Mouse (Mus musculus) midbrain, embryonic 11.5 days (tissue): Measurements from ENCODE around the gene Shc3. TPM values are rescaled to one million over a fixed set of nuclear protein-coding genes. Genes with fewer than 3 reads are reported as not detected.

Experiments
- ATAC-seq: fragments of 200-750 bp; cut with Nextera tagmentation; 2 replicates; pipeline ENCODE4 v1.8.0; 2017; ENCODE audit warnings: moderate TSS enrichment, moderate library complexity; ENCODE audit not compliant: low FRiP score
- DNase-seq: peaks from one replicate; pipeline ENCODE4 v3.0.0; 2015; ENCODE audit warnings: low spot score; ENCODE audit errors: missing footprints
- H3K27ac ChIP-seq: fragments of 300-500 bp; sonication (generic); 2 replicates; pipeline ENCODE4 v1.5.1; 2014; ENCODE audit warnings: low read depth, low read length
- H3K27me3 ChIP-seq: fragments of 300-500 bp; sonication (generic); 2 replicates; pipeline ENCODE4 v1.6.1; 2014; ENCODE audit warnings: mild to moderate bottlenecking, low read length, moderate library complexity, mixed read lengths; ENCODE audit not compliant: control insufficient read depth, insufficient read depth
- H3K36me3 ChIP-seq: fragments of 300-500 bp; sonication (generic); 2 replicates; pipeline ENCODE4 v1.6.1; 2014; ENCODE audit warnings: mild to moderate bottlenecking, low read length, moderate library complexity, mixed read lengths; ENCODE audit not compliant: control insufficient read depth, insufficient read depth
- H3K4me1 ChIP-seq: fragments of 300-500 bp; sonication (generic); 2 replicates; pipeline ENCODE4 v1.6.1; 2014; ENCODE audit warnings: low read length; ENCODE audit not compliant: control insufficient read depth, insufficient read depth
- H3K4me2 ChIP-seq: fragments of 300-500 bp; sonication (generic); 2 replicates; pipeline ENCODE4 v1.6.1; 2014; ENCODE audit warnings: mild to moderate bottlenecking, moderate library complexity
- H3K4me3 ChIP-seq: fragments of 300-500 bp; sonication (generic); 2 replicates; pipeline ENCODE4 v1.5.1; 2014; ENCODE audit warnings: low read depth, low read length
- H3K9ac ChIP-seq: fragments of 300-500 bp; sonication (generic); 2 replicates; pipeline ENCODE4 v1.6.1; 2014; ENCODE audit warnings: low read length
- H3K9me3 ChIP-seq: fragments of 300-500 bp; sonication (generic); 2 replicates; pipeline ENCODE4 v1.6.1; 2016; ENCODE audit warnings: low read length; ENCODE audit not compliant: control insufficient read depth
- WGBS: fragments of 180-500 bp; shearing (Covaris S2); extraction: QIAGEN DNeasy Blood & Tissue Kit; methylation state at CpG from one replicate; pipeline ENCODE4 v1.1.7; 2014; 5-methylcytosine and 5-hydroxymethylcytosine counted together
- polyA plus RNA-seq: library from polyadenylated mRNA; unstranded; fragments of >200 nt; fragmentation: Nextera tagmentation; extraction: Ambion mirVana; gene quantifications from 2 replicates; pipeline ENCODE4 v1.2.1, GENCODE M21; 2014

Gene Shc3
- polyA plus RNA-seq, 1 experiment from 2014 or later: 5.7 TPM

GRCm38 (mm10) chr13:51553343-51553742 is 15.9 kb downstream of the Shc3 start:
- Histone ChIP-seq H3K9ac (no peak overlapping the region), H3K4me3 (no peak overlapping the region), H3K4me2 (no peak overlapping the region), H3K9me3 (no peaks in the 10 kb centered on the region), H3K27ac (no peak overlapping the region), H3K27me3 (no peaks in the 10 kb centered on the region), H3K36me3 (no peaks in the 10 kb centered on the region), H3K4me1 (no peaks in the 10 kb centered on the region)
- 88% methylated on average over 11 of the region's 11 CpGs for WGBS
- ATAC-seq (no peak), DNase-seq (no peak)

- DNase-seq (no peak), ATAC-seq (no peak)
- no peak overlapping the region for H3K4me3 ChIP-seq
- H3K9ac ChIP-seq: no peak overlapping the region
- WGBS: 76% methylated on average over 3 of the region's 3 CpGs
- no peak overlapping the region for H3K4me2 ChIP-seq
- H3K9me3 ChIP-seq: no peaks in the 10 kb centered on the region
- no peaks in the 10 kb centered on the region for H3K36me3 ChIP-seq
- H3K4me1 ChIP-seq: no peaks in the 10 kb centered on the region
- no peak overlapping the region for H3K27ac ChIP-seq
- H3K27me3 ChIP-seq: no peaks in the 10 kb centered on the region
These were observed 17.0 kb downstream of the Shc3 start for GRCm38 (mm10) chr13:51552233-51552632.

- 77% methylated on average over 3 of the region's 3 CpGs for WGBS
- H3K4me2 ChIP-seq: no peak overlapping the region
- no peak overlapping the region for H3K9ac ChIP-seq
- DNase-seq (no peak), ATAC-seq (no peak)
- H3K9me3 ChIP-seq: no peaks in the 10 kb centered on the region
- H3K36me3 ChIP-seq: no peaks in the 10 kb centered on the region
- no peak overlapping the region for H3K4me3 ChIP-seq
- H3K27me3 ChIP-seq: no peaks in the 10 kb centered on the region
- H3K4me1 ChIP-seq: no peaks in the 10 kb centered on the region
- H3K27ac ChIP-seq: no peak overlapping the region
These were observed 17.4 kb downstream of the Shc3 start for GRCm38 (mm10) chr13:51551824-51552223.

GRCm38 (mm10) chr13:51539816-51540215 is 29.4 kb downstream of the Shc3 start:
- 90% methylated on average over 8 of the region's 8 CpGs for WGBS
- no peak for DNase-seq
- H3K9me3 ChIP-seq: no peaks in the 10 kb centered on the region
- no peaks in the 10 kb centered on the region for H3K36me3 ChIP-seq
- H3K9ac ChIP-seq: no peak overlapping the region
- H3K4me1 ChIP-seq: no peaks in the 10 kb centered on the region
- H3K27me3 ChIP-seq: no peaks in the 10 kb centered on the region
- H3K4me3 ChIP-seq: no peak overlapping the region
- H3K4me2 ChIP-seq: no peak overlapping the region
- ATAC-seq: no peak
- H3K27ac ChIP-seq: no peak overlapping the region

GRCm38 (mm10) chr13:51535326-51535725 is 33.9 kb downstream of the Shc3 start:
- Histone ChIP-seq H3K4me3 (no peak overlapping the region), H3K4me1 (no peaks in the 10 kb centered on the region), H3K4me2 (no peak overlapping the region), H3K36me3 (no peaks in the 10 kb centered on the region), H3K27me3 (no peaks in the 10 kb centered on the region), H3K27ac (no peak overlapping the region), H3K9me3 (no peaks in the 10 kb centered on the region), H3K9ac (no peak overlapping the region)
- WGBS: 92% methylated on average over 7 of the region's 7 CpGs
- DNase-seq (no peak), ATAC-seq (no peak)

- 72% methylated on average over 7 of the region's 7 CpGs for WGBS
- Histone ChIP-seq H3K4me3 (no peak overlapping the region), H3K36me3 (no peaks in the 10 kb centered on the region), H3K9me3 (no peaks in the 10 kb centered on the region), H3K9ac (no peak overlapping the region), H3K27me3 (no peaks in the 10 kb centered on the region), H3K4me1 (no peaks in the 10 kb centered on the region), H3K4me2 (no peak overlapping the region), H3K27ac (no peak overlapping the region)
- ATAC-seq: no peak
- no peak for DNase-seq
These were observed 42.7 kb downstream of the Shc3 start for GRCm38 (mm10) chr13:51526480-51526879.

- Histone ChIP-seq H3K4me2 (no peak overlapping the region), H3K27ac (no peak overlapping the region), H3K9me3 (no peaks in the 10 kb centered on the region), H3K36me3 (no peaks in the 10 kb centered on the region), H3K9ac (no peak overlapping the region), H3K4me1 (no peaks in the 10 kb centered on the region), H3K4me3 (no peak overlapping the region), H3K27me3 (no peaks in the 10 kb centered on the region)
- no peak for DNase-seq
- no peak for ATAC-seq
- WGBS: 94% methylated on average over 4 of the region's 4 CpGs
These were observed 44.9 kb downstream of the Shc3 start for GRCm38 (mm10) chr13:51524316-51524715.

- Histone ChIP-seq H3K4me1 (no peaks in the 10 kb centered on the region), H3K36me3 (no peaks in the 10 kb centered on the region), H3K4me3 (no peak overlapping the region), H3K27ac (no peak overlapping the region), H3K4me2 (no peak overlapping the region), H3K9ac (no peak overlapping the region), H3K27me3 (no peaks in the 10 kb centered on the region), H3K9me3 (no peaks in the 10 kb centered on the region)
- DNase-seq (no peak), ATAC-seq (no peak)
- 95% methylated on average over 10 of the region's 10 CpGs for WGBS
These were observed 45.9 kb downstream of the Shc3 start for GRCm38 (mm10) chr13:51523311-51523710.

GRCm38 (mm10) chr13:51518880-51519279 is 50.3 kb downstream of the Shc3 start:
- WGBS: 96% methylated on average over 6 of the region's 6 CpGs
- no peak for ATAC-seq

GRCm38 (mm10) chr13:51517943-51518342 is 51.3 kb downstream of the Shc3 start:
- Histone ChIP-seq H3K4me1 (no peaks in the 10 kb centered on the region), H3K27ac (no peak overlapping the region), H3K27me3 (no peaks in the 10 kb centered on the region), H3K4me2 (no peak overlapping the region), H3K9me3 (no peaks in the 10 kb centered on the region), H3K36me3 (no peaks in the 10 kb centered on the region), H3K9ac (no peak overlapping the region), H3K4me3 (no peak overlapping the region)
- DNase-seq: no peak
- 89% methylated on average over 4 of the region's 4 CpGs for WGBS
- no peak for ATAC-seq

More at GRCm38 (mm10) chr13:51518880-51519279, 50.3 kb downstream of the Shc3 start:
- Histone ChIP-seq H3K9me3 (no peaks in the 10 kb centered on the region), H3K9ac (no peak overlapping the region), H3K27me3 (no peaks in the 10 kb centered on the region), H3K4me2 (no peak overlapping the region), H3K4me3 (no peak overlapping the region), H3K36me3 (no peaks in the 10 kb centered on the region), H3K4me1 (no peaks in the 10 kb centered on the region), H3K27ac (no peak overlapping the region)
- no peak for DNase-seq
